Mouse (Mus musculus) hindbrain, embryonic 12.5 days (tissue): Measurements from ENCODE around the gene Stk38l. TPM values are rescaled to one million over a fixed set of nuclear protein-coding genes. Genes with fewer than 3 reads are reported as not detected.

Experiments used
- polyA plus RNA-seq: library from polyadenylated mRNA; unstranded; fragments of >200 nt; fragmentation: Nextera tagmentation; extraction: Ambion mirVana; gene quantifications from 2 replicates; pipeline ENCODE4 v1.2.1, GENCODE M21; 2016

Stk38l gene
- polyA plus RNA-seq, 1 experiment from 2014 or later, result 19.4 TPM

Other genes with a start within 250 kb of the Stk38l start
- 7.4 and 8.0 TPM in 2 replicates for gene Itpr2, start 222.8 kb upstream of the Stk38l start, polyA plus RNA-seq
- gene Fgfr1op2, start 147.8 kb upstream of the Stk38l start, polyA plus RNA-seq, result 67.0 and 73.9 TPM in 2 replicates
- 83.3 and 84.3 TPM in 2 replicates for gene Ints13, start 147.2 kb upstream of the Stk38l start, polyA plus RNA-seq
- 106 and 116 TPM in 2 replicates for gene Med21, start 82.4 kb upstream of the Stk38l start, polyA plus RNA-seq
- gene Tm7sf3, start 82.2 kb upstream of the Stk38l start, polyA plus RNA-seq, result 28.2 and 32.4 TPM in 2 replicates
- 2.2 and 3.0 TPM in 2 replicates for gene Arntl2, start 71.1 kb downstream of the Stk38l start, polyA plus RNA-seq
- gene Smco2, start 125.1 kb downstream of the Stk38l start, polyA plus RNA-seq, result not detected in 2 replicates
- 38.6 and 45.6 TPM in 2 replicates for gene Ppfibp1, start 163.5 kb downstream of the Stk38l start, polyA plus RNA-seq
- gene 1700034J05Rik, start 229.4 kb downstream of the Stk38l start, polyA plus RNA-seq, result 0.10 and 0.13 TPM in 2 replicates